Mouse (Mus musculus) megakaryocyte-erythroid progenitor cell, adult 5 weeks (primary cell): ENCODE data around the gene Gm21764. TPM values are rescaled to one million over a fixed set of nuclear protein-coding genes. Genes with fewer than 3 reads are reported as not detected.

Experiments used
- polyA plus RNA-seq: library from polyadenylated mRNA; stranded (reverse); fragments of >175 nt; gene quantifications from 2 replicates; pipeline ENCODE4 v1.2.3, GENCODE M21; 2012

Gene Gm21764
- polyA plus RNA-seq, result not detected in 2 replicates

DNA sequence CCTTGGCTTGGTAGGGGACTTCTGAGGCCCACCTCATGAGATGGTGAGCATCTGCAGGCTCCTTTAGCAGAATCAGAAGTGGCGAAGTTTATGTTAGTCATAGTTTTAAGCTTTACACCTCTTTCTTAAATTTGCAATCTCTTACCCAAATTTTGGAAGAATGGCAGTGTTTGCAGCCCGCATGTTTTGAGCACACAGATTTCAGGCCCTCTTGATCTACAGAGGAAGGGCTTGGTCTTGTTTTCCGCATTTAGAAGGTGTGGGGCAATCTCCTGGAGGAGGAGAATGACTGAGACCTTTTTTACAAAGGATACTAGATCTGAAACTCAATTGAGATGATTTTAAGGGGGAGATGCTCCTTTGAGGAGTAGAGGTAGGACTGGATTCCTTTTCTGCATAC, at the start of gene Gm21764:
Gene Gm21764, minus strand, starts transcription at position 101 of the 400 bp plus-strand sequence.

GRCm38 (mm10) chrY:18088816-18089215, 27.2 kb upstream of the Gm21764 start, which contains the start of gene Ssty1:
Ssty1 (plus strand) TSS chrY:18089116.

Other genes starting within 250 kb of the Gm21764 start
- gene Gm21904, start 215.5 kb downstream of the Gm21764 start, polyA plus RNA-seq, result not detected in 2 replicates
- gene Gm20772, start 187.1 kb downstream of the Gm21764 start, polyA plus RNA-seq, result not detected in 2 replicates
- not detected in 2 replicates for gene Gm20831, start 187.1 kb downstream of the Gm21764 start, polyA plus RNA-seq
- not detected in 2 replicates for gene Srsy, start 124.5 kb downstream of the Gm21764 start, polyA plus RNA-seq
- not detected in 2 replicates for gene Ssty1, start 27.3 kb upstream of the Gm21764 start, polyA plus RNA-seq